Mouse (Mus musculus): Measurements from ENCODE around the gene Tssk2. TPM values are rescaled to one million over a fixed set of nuclear protein-coding genes. Genes with fewer than 3 reads are reported as not detected.

The Tssk2 gene
- polyA plus RNA-seq, 1 experiment from 2014 or later = not detected

DNA sequence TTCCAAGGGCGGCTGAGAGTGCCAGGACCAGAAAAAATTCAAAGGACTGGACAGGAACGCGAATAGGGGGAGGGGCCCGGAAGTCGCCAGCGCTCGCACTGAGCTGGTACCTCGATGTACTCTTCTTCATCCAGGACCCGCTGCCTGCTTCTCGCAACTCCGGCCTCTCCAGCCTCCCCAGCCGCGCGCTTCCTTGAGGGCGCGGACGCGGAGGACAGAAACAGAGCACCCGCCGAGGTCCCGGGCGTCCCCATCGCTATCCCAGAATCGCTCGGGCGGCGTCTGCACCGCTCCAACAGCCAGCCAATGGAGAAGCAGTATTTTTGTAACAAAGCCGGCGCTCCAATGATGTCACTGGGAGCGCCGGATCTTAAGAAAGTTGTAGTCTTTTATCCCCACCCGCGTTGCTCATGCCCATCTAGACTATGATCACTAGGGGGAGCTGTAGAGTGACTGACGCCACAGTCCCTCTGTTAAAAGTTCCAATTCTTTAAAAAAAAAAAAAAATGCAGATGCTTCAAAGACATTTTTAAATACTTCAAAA lies 12.7 kb downstream of the Tssk2 start, which contains the start of gene Ess2:
Ess2 (minus strand) TSS at position 297 of the 544 bp plus-strand sequence.
- Histone ChIP-seq H3K9ac (replicated peaks) (peak within 1 kb of the TSS; percentile 84), H3K36me3 (peaks cover 33% of the 10 kb centered on the region), H3K4me3 (replicated peaks) (peak within 1 kb of the TSS; percentile 90), H3K9me3 (replicated peaks) (no peaks in the 10 kb centered on the region), H3K27ac (replicated peaks) (peak within 1 kb of the TSS; percentile 84), H3K4me1 (peaks cover 21% of the 10 kb centered on the region), H3K27me3 (replicated peaks) (peaks cover 45% of the 10 kb centered on the region), H3K4me2 (peak within 1 kb of the TSS; percentile 92)
- ATAC-seq (ENCODE audit: low FRiP score) = peak; percentile 93
- under 1% methylated on average over 35 of the region's 35 CpGs for WGBS

- peak within 1 kb of the TSS; percentile 30 for H3K4me3 ChIP-seq (replicated peaks)
- peak within 1 kb of the TSS; percentile 56 for H3K4me2 ChIP-seq
- no peak for ATAC-seq (ENCODE audit: low FRiP score)
- peaks cover 21% of the 10 kb centered on the region for H3K4me1 ChIP-seq
- no peaks in the 10 kb centered on the region for H3K9me3 ChIP-seq (replicated peaks)
- H3K9ac ChIP-seq (replicated peaks) = 0 out of 2 replicates have a peak within 1 kb of the TSS, but pooled peaks have one; percentile 29
- under 1% methylated on average over 94 of the region's 106 CpGs for WGBS
- no peaks in the 10 kb centered on the region for H3K36me3 ChIP-seq
- H3K27me3 ChIP-seq (replicated peaks) = peaks cover 71% of the 10 kb centered on the region
- H3K27ac ChIP-seq (replicated peaks) = no peak within 1 kb of the TSS
Measured at GRCm38 (mm10) chr16:17914307-17915249, 16.1 kb downstream of the Tssk2 start, which contains the start of gene Gsc2. Gsc2 (minus strand) TSS chr16:17915059.

- H3K4me3 ChIP-seq (replicated peaks) = no peak overlapping the region
- ATAC-seq (ENCODE audit: low FRiP score) = no peak
- no peak overlapping the region for H3K27ac ChIP-seq (replicated peaks)
- peaks cover 38% of the 10 kb centered on the region for H3K4me1 ChIP-seq
- 11% methylated on average over 20 of the region's 20 CpGs for WGBS
- H3K9me3 ChIP-seq (replicated peaks) = no peaks in the 10 kb centered on the region
- H3K9ac ChIP-seq (replicated peaks) = peak overlapping the region; percentile 36
- H3K4me2 ChIP-seq = peak overlapping the region; percentile 98
- peaks cover 44% of the 10 kb centered on the region for H3K27me3 ChIP-seq (replicated peaks)
- H3K36me3 ChIP-seq = peaks cover 13% of the 10 kb centered on the region
Measured at GRCm38 (mm10) chr16:17920586-17920985, 22.1 kb downstream of the Tssk2 start.

- peak overlapping the region; percentile 90 for H3K27ac ChIP-seq (replicated peaks)
- H3K4me1 ChIP-seq = peaks cover 46% of the 10 kb centered on the region
- peaks cover 34% of the 10 kb centered on the region for H3K27me3 ChIP-seq (replicated peaks)
- 2% methylated on average over 47 of the region's 47 CpGs for WGBS
- ATAC-seq (ENCODE audit: low FRiP score) = peak; percentile 93
- no peaks in the 10 kb centered on the region for H3K9me3 ChIP-seq (replicated peaks)
- peak overlapping the region; percentile 87 for H3K4me3 ChIP-seq (replicated peaks)
- H3K4me2 ChIP-seq = peak overlapping the region; percentile 98
- peak overlapping the region; percentile 90 for H3K9ac ChIP-seq (replicated peaks)
- peaks cover 19% of the 10 kb centered on the region for H3K36me3 ChIP-seq
Measured at GRCm38 (mm10) chr16:17921325-17922162, 23.1 kb downstream of the Tssk2 start.

GRCm38 (mm10) chr16:17922163-17922538 lies 23.7 kb downstream of the Tssk2 start:
- H3K4me2 ChIP-seq = peak overlapping the region; percentile 98
- peak; percentile 32 for ATAC-seq (ENCODE audit: low FRiP score)
- H3K27me3 ChIP-seq (replicated peaks) = peaks cover 29% of the 10 kb centered on the region
- no peaks in the 10 kb centered on the region for H3K9me3 ChIP-seq (replicated peaks)
- peaks cover 19% of the 10 kb centered on the region for H3K36me3 ChIP-seq
- H3K4me1 ChIP-seq = peaks cover 52% of the 10 kb centered on the region
- H3K4me3 ChIP-seq (replicated peaks) = peak overlapping the region; percentile 87
- H3K27ac ChIP-seq (replicated peaks) = peak overlapping the region; percentile 90
- H3K9ac ChIP-seq (replicated peaks) = peak overlapping the region; percentile 90
- 1% methylated on average over 14 of the region's 14 CpGs for WGBS

- Histone ChIP-seq H3K36me3 (peaks cover 19% of the 10 kb centered on the region), H3K4me1 (peaks cover 46% of the 10 kb centered on the region), H3K9ac (replicated peaks) (peak overlapping the region; percentile 85), H3K4me2 (peak overlapping the region; percentile 98), H3K4me3 (replicated peaks) (peak overlapping the region; percentile 89), H3K27ac (replicated peaks) (peak overlapping the region; percentile 89), H3K27me3 (replicated peaks) (no peaks in the 10 kb centered on the region), H3K9me3 (replicated peaks) (no peaks in the 10 kb centered on the region)
- peak; percentile 49 for ATAC-seq (ENCODE audit: low FRiP score)
- whole genome bisulfite sequencing = under 1% methylated on average over 71 of the region's 72 CpGs
Measured at GRCm38 (mm10) chr16:17927351-17928082, 29.1 kb downstream of the Tssk2 start.

DNA sequence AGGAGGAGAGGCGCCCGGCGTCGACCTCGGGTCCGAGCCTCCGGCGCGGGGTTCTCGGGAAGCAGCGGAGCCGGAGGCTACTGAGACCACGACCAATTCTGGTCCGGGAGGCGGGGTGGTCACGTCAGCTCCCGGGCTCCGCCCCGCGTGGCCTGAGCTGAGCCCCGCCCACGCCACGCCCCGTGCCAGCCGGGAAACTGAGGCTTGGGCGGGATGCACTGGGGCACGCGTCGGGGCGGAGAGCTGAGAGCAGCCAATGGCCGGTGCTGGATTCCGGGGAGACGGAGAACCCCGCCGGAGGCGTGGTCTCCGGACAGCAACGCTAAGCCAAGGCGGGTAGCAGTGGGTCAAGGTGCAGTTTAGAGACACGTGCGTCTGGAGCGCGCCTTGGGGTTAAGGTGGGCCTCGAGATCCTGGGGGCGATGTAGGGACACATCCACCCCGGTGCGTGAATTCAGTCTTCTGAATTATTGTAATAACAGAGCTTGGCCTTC lies 29.7 kb downstream of the Tssk2 start, which contains the start of gene Slc25a1:
Slc25a1 (minus strand) TSS at position 133 of the 494 bp plus-strand sequence.
- WGBS = under 1% methylated on average over 47 of the region's 47 CpGs
- H3K4me2 ChIP-seq = peak within 1 kb of the TSS; percentile 98
- no peaks in the 10 kb centered on the region for H3K9me3 ChIP-seq (replicated peaks)
- peak; percentile 88 for ATAC-seq (ENCODE audit: low FRiP score)
- H3K27me3 ChIP-seq (replicated peaks) = no peaks in the 10 kb centered on the region
- H3K4me3 ChIP-seq (replicated peaks) = peak within 1 kb of the TSS; percentile 89
- H3K27ac ChIP-seq (replicated peaks) = peak within 1 kb of the TSS; percentile 89
- peak within 1 kb of the TSS; percentile 85 for H3K9ac ChIP-seq (replicated peaks)
- peaks cover 40% of the 10 kb centered on the region for H3K4me1 ChIP-seq
- H3K36me3 ChIP-seq = peaks cover 19% of the 10 kb centered on the region

DNA sequence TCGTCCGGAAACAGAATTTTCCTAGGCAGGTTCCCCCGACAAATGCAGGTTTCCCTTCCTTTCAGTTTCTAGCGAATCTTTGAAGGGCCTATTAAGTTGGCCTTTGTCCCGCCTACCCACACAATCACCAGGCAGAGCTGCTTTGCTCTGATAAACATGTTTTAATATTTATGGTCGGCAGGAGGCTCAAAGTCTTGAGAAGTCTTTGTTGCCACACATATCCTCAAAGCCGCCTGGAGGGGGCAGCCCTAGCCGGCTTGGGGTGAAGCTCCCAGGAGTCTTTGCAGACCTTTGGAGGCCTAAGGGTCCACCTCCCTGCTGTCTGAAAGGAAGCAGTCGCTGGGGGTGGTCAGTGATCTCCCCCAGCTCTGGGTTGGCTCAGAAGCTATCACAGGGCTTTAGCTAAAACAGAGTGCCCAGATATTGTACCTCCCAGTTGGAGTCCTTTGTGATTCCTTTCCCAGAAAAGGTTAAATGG lies 30.2 kb downstream of the Tssk2 start:
- Histone ChIP-seq H3K27me3 (replicated peaks) (no peaks in the 10 kb centered on the region), H3K9ac (replicated peaks) (peak overlapping the region; percentile 85), H3K36me3 (peaks cover 19% of the 10 kb centered on the region), H3K9me3 (replicated peaks) (no peaks in the 10 kb centered on the region), H3K4me3 (replicated peaks) (peak overlapping the region; percentile 89), H3K4me1 (peaks cover 36% of the 10 kb centered on the region), H3K4me2 (peak overlapping the region; percentile 98), H3K27ac (replicated peaks) (peak overlapping the region; percentile 89)
- ATAC-seq (ENCODE audit: low FRiP score) = peak; percentile 46
- WGBS = under 1% methylated on average over 9 of the region's 9 CpGs

DNA sequence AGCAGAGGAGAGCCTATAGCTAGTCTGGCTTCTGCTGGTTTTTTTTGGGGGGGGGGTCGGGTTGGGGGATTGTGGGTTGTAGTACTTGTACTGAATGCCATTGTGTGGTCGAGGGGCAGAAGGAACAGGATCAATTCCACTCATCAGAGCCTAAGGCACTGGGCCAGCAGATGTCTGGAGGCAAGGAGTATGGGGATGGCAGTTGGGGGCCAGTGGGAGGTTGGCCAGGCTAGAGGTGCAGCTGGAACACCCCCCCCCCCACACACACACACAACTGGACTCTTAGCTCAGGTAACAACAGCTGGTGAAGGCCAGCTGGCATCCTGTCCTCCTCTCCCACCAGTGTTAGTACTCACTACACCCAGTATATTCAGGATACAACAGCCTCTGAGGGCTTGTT lies 30.8 kb downstream of the Tssk2 start:
- peaks cover 19% of the 10 kb centered on the region for H3K36me3 ChIP-seq
- no peak for ATAC-seq (ENCODE audit: low FRiP score)
- H3K4me2 ChIP-seq = peak overlapping the region; percentile 98

DNA sequence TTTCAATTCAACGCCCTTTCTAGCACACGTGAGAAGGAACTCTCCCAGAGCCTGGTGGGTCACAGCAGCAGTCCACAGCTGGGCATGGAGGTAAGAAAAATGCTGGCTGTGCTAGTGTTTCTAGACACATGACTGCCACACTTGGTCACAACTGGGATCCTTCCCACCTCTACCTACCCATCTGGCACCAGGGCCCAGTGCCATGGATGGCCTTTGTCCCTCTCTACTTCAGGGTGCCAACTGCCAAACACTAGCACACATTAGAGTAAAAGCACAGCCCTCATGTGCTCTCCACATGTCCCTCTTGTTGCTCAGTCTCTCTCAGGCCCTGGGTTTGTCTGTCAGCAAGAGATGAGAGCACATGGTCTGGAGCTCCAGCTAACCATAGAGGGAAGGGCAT lies 31.2 kb downstream of the Tssk2 start:
- H3K4me3 ChIP-seq (replicated peaks) = no peak overlapping the region
- 36% methylated on average over 2 of the region's 2 CpGs for WGBS
- no peak overlapping the region for H3K9ac ChIP-seq (replicated peaks)
- ATAC-seq (ENCODE audit: low FRiP score) = no peak
- no peaks in the 10 kb centered on the region for H3K27me3 ChIP-seq (replicated peaks)
- peaks cover 16% of the 10 kb centered on the region for H3K36me3 ChIP-seq
- H3K4me1 ChIP-seq = peaks cover 34% of the 10 kb centered on the region
- H3K9me3 ChIP-seq (replicated peaks) = no peaks in the 10 kb centered on the region
- no peak overlapping the region for H3K4me2 ChIP-seq
- H3K27ac ChIP-seq (replicated peaks) = no peak overlapping the region

More for the DNA sequence above, 30.8 kb downstream of the Tssk2 start:
- Histone ChIP-seq H3K27me3 (replicated peaks) (no peaks in the 10 kb centered on the region), H3K4me3 (replicated peaks) (no peak overlapping the region), H3K9ac (replicated peaks) (no peak overlapping the region), H3K9me3 (replicated peaks) (no peaks in the 10 kb centered on the region), H3K27ac (replicated peaks) (peak overlapping the region; percentile 89), H3K4me1 (peaks cover 36% of the 10 kb centered on the region)
- 12% methylated on average over 2 of the region's 2 CpGs for WGBS
